Mouse (Mus musculus) megakaryocyte, embryonic 14.5 days (primary cell): ENCODE results near the gene Hist2h3c2. TPM values are rescaled to one million over a fixed set of nuclear protein-coding genes. Genes with fewer than 3 reads are reported as not detected.
"Not testable (repeated sequence)": the region's sequence is repeated elsewhere in the genome, so short reads cannot be mapped to it uniquely, and the experiment has no call there.

Experiments used
- H3K27me3 ChIP-seq: replicated peaks from 2 replicates; pipeline ENCODE3; 2012; ENCODE audit warnings: inconsistent platforms
- H3K36me3 ChIP-seq: replicated peaks from 2 replicates; pipeline ENCODE3; 2012; ENCODE audit warnings: low read length, inconsistent platforms, mixed read lengths
- H3K4me1 ChIP-seq: 2 replicates; pipeline ENCODE4 v1.6.1; 2012; ENCODE audit warnings: inconsistent platforms
- H3K4me3 ChIP-seq: replicated peaks from 2 replicates; pipeline ENCODE3; 2012; ENCODE audit warnings: moderate library complexity, mild to moderate bottlenecking, inconsistent platforms
- H3K9me3 ChIP-seq: 2 replicates; pipeline ENCODE4 v1.6.1; 2012; ENCODE audit warnings: inconsistent platforms
- FLI1 ChIP-seq: IDR thresholded peaks from 2 replicates; pipeline ENCODE4 v1.6.1; 2012; ENCODE audit warnings: low read length, inconsistent platforms, mixed read lengths
- GATA1 ChIP-seq: IDR thresholded peaks from 3 replicates; pipeline ENCODE4 v1.6.1; 2012; ENCODE audit warnings: mixed read lengths, low read length, inconsistent platforms, borderline replicate concordance
- polyA plus RNA-seq: library from polyadenylated mRNA; stranded (reverse); fragments of >175 nt; gene quantifications from 2 replicates; pipeline ENCODE4 v1.2.3, GENCODE M21; 2012; ENCODE audit warnings: low replicate concordance; ENCODE audit not compliant: insufficient read depth

Hist2h3c2 gene
- polyA plus RNA-seq, 1 experiment: 50.2 TPM

DNA sequence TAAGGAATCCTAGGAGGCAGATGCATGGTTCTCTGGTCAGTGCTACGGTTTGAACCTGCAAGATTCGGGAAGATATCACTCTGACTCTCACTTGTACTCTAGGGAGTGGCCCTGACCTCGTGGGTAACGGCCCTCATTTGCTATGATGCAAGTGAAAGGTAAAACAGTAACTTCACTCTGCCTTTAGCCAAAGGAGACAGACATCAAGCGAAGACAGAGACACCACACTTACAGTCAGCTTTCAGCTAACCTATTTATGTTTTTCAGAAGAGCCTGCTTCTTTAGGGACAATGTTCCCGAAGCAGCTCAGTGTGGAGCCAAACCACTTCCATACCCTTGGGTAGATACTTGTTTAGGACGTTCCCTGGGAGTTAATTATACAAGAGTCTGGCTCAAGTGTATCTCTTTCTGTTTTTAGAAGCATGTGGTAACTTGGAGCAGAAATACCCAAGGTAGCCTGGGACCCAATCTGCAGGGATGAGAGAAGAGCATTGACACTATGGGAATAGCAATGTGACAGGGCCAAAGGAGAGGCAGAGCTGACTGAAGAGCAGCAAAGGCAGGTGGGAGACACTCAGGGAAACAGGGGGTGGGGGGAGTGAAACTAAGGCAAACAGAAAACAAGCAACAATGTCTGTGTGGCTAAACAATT lies 5.1 kb upstream of the Hist2h3c2 start:
- TF ChIP-seq FLI1 (no peak), GATA1 (no peak)
- Histone ChIP-seq H3K9me3 (no peaks in the 10 kb centered on the region), H3K4me1 (peaks cover 52% of the 10 kb centered on the region), H3K27me3 (no peaks in the 10 kb centered on the region), H3K36me3 (peaks cover 7% of the 10 kb centered on the region), H3K4me3 (peak overlapping the region; percentile 94)

DNA sequence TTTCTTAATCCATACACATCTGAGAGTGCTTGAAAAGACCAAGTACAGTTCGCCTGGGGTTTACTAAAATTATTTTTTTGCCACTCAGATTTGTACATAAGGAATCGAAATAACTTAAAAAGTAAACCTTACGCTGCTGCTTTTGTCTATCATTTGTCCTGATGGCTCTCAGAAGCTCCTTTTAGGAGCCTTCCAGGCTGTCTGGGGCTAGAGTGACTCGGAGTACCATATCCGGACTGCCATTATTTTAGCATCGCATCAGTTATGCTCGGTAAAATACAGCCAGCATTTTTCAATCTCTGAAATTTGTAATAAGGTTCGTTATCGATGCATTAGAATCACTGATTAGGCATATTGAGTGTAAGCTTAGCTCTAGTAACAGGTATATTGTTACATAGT lies 1.9 kb upstream of the Hist2h3c2 start:
- Histone ChIP-seq H3K4me1 (peaks cover 56% of the 10 kb centered on the region), H3K36me3 (peaks cover 7% of the 10 kb centered on the region), H3K27me3 (no peaks in the 10 kb centered on the region), H3K4me3 (peak overlapping the region; percentile 86), H3K9me3 (no peaks in the 10 kb centered on the region)
- TF ChIP-seq FLI1 (no peak), GATA1 (no peak)

GRCm38 (mm10) chr3:96239949-96240798 lies 1.2 kb upstream of the Hist2h3c2 start, which contains the start of gene Hist2h2aa2:
Gene Hist2h2aa2, minus strand, starts transcription at chr3:96240276.
- not testable (repeated sequence) for H3K27me3 ChIP-seq, H3K9me3 ChIP-seq, H3K36me3 ChIP-seq
- Histone ChIP-seq H3K4me1 (peaks cover 59% of the 10 kb centered on the region), H3K4me3 (peak within 1 kb of the TSS; percentile 90)

DNA sequence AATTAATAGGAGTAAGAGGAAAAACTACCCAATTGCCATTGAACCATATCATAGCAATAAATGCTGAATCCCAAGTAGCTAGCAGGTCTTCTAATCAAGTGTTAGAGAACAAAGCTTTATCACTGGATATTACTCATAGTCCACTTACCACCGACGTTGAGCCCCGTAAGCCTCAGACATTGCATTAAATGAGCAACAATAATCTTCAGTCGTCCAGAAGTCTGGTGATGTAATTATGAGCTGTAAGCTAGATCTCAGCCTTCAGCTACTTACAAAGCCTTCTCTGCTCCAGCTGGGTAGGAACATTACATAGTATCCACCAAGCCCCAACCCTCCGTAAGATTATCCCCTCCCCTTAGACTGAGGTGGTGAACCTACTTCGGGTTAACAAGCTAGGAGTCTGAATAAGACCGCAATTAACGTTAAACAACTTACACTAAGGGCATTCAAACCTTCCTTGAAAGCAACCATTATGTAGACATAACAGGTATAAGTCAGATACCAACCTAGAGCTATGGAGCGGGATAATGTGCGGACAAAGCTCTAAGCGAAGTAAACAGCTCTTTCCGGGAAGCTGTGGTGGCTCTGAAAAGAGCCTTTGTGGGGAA lies 919 bp downstream of the Hist2h3c2 start:
- peak overlapping the region; percentile 91 for H3K4me3 ChIP-seq

DNA sequence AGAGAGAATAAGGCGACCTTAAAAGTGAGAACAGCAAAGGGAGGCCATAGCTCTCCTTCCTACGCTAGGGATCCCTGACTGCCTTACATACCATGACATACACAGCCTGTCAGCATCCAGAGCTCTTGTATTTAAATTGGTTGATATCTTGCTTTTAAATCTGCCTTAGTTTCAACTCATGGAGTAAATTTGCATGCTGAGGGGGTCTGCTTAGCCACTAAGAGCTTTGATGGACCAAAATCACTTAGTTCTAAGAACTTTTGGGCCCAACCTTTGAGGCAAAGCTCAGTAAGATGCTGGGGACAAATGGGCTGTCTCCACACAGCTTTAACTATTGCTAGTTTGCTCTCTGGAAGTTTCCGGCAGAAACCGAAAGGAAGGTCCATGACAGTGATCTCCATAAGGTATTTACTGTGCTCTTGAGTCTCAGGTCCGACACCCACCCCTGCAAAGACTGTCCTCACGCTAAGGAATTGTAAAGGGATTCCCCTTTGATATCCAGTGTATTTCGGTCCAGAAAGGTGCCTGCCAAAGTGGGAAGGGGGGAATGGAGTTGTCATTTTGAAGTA lies 1.5 kb downstream of the Hist2h3c2 start:
- peaks cover 6% of the 10 kb centered on the region for H3K36me3 ChIP-seq
- H3K27me3 ChIP-seq: no peaks in the 10 kb centered on the region
- H3K4me1 ChIP-seq: peaks cover 42% of the 10 kb centered on the region
- no peaks in the 10 kb centered on the region for H3K9me3 ChIP-seq
- TF ChIP-seq GATA1 (no peak), FLI1 (no peak)
- H3K4me3 ChIP-seq: peak overlapping the region; percentile 91

More for the DNA sequence above, 919 bp downstream of the Hist2h3c2 start:
- no peaks in the 10 kb centered on the region for H3K9me3 ChIP-seq
- H3K4me1 ChIP-seq: peaks cover 44% of the 10 kb centered on the region
- peaks cover 7% of the 10 kb centered on the region for H3K36me3 ChIP-seq
- no peaks in the 10 kb centered on the region for H3K27me3 ChIP-seq
- TF ChIP-seq GATA1: no peak
- TF ChIP-seq FLI1: no peak

GRCm38 (mm10) chr3:96236834-96237334 lies 2.0 kb downstream of the Hist2h3c2 start:
- peak overlapping the region; percentile 91 for H3K4me3 ChIP-seq
- H3K4me1 ChIP-seq: peaks cover 38% of the 10 kb centered on the region
- H3K9me3 ChIP-seq: no peaks in the 10 kb centered on the region
- peaks cover 2% of the 10 kb centered on the region for H3K36me3 ChIP-seq
- no peaks in the 10 kb centered on the region for H3K27me3 ChIP-seq
- no peak for TF ChIP-seq FLI1
- no peak for TF ChIP-seq GATA1

GRCm38 (mm10) chr3:96235836-96236235 lies 3.1 kb downstream of the Hist2h3c2 start:
- no peak for TF ChIP-seq FLI1
- TF ChIP-seq GATA1: no peak
- Histone ChIP-seq H3K9me3 (no peaks in the 10 kb centered on the region), H3K4me3 (peak overlapping the region; percentile 69), H3K4me1 (peaks cover 39% of the 10 kb centered on the region), H3K27me3 (no peaks in the 10 kb centered on the region), H3K36me3 (no peaks in the 10 kb centered on the region)

- Histone ChIP-seq H3K4me3 (no peak overlapping the region), H3K4me1 (peaks cover 44% of the 10 kb centered on the region), H3K9me3 (no peaks in the 10 kb centered on the region), H3K27me3 (no peaks in the 10 kb centered on the region), H3K36me3 (no peaks in the 10 kb centered on the region)
- TF ChIP-seq GATA1 (no peak), FLI1 (no peak)
Observed at GRCm38 (mm10) chr3:96234914-96235313, 4.0 kb downstream of the Hist2h3c2 start.

DNA sequence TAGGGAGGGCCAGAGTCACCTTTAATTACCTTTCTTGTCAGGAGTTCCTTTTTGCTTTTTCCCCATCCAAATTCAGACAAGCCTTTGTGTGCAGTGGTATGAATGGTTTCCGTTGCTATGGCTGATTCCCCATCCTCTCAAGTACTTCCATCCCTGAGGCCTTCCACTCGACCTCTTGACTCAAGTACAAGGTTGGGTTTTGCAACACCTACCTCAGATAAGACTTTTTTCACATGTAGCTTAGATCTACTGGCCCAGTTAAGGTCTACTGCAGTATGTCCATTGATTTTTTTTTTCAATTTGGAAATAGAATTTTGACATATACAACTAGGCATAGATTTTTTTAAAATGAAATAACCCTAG lies 7.2 kb downstream of the Hist2h3c2 start:
- H3K4me1 ChIP-seq: peaks cover 50% of the 10 kb centered on the region
- no peak for TF ChIP-seq GATA1

More for the DNA sequence above, 7.2 kb downstream of the Hist2h3c2 start:
- no peaks in the 10 kb centered on the region for H3K9me3 ChIP-seq
- H3K4me3 ChIP-seq: no peak overlapping the region
- no peaks in the 10 kb centered on the region for H3K36me3 ChIP-seq
- no peaks in the 10 kb centered on the region for H3K27me3 ChIP-seq
